Mouse (Mus musculus) liver (tissue): ENCODE data around the gene Hipk3.

Experiments used
- DNase-seq: peaks from one replicate; pipeline ENCODE4 v3.0.0-alpha.2; 2020; ENCODE audit warnings: mixed read lengths

Gene Hipk3

GRCm38 (mm10) chr2:104470536-104470935 lies 23.7 kb downstream of the Hipk3 start:
- no peak for DNase-seq

GRCm38 (mm10) chr2:104468419-104468818 lies 25.8 kb downstream of the Hipk3 start:
- no peak for DNase-seq

GRCm38 (mm10) chr2:104466908-104467616 lies 27.2 kb downstream of the Hipk3 start:
- DNase-seq, result no peak

- no peak for DNase-seq
These were observed 28.4 kb downstream of the Hipk3 start for GRCm38 (mm10) chr2:104465639-104466430.

- DNase-seq, result no peak
These were observed 34.2 kb downstream of the Hipk3 start for GRCm38 (mm10) chr2:104460021-104460420.

GRCm38 (mm10) chr2:104458569-104459332 lies 35.5 kb downstream of the Hipk3 start:
- no peak for DNase-seq

- DNase-seq, result no peak
These were observed 37.1 kb downstream of the Hipk3 start for GRCm38 (mm10) chr2:104457106-104457505.

GRCm38 (mm10) chr2:104450685-104451084 lies 43.6 kb downstream of the Hipk3 start:
- DNase-seq, result no peak

- no peak for DNase-seq
These were observed 45.1 kb downstream of the Hipk3 start for GRCm38 (mm10) chr2:104449191-104449590.

GRCm38 (mm10) chr2:104448201-104448600 lies 46.0 kb downstream of the Hipk3 start:
- DNase-seq, result no peak

GRCm38 (mm10) chr2:104446016-104446415 lies 48.2 kb downstream of the Hipk3 start:
- DNase-seq, result no peak

- DNase-seq, result peak; percentile 51
These were observed 49.5 kb downstream of the Hipk3 start for GRCm38 (mm10) chr2:104444776-104445175.

GRCm38 (mm10) chr2:104442341-104442740 lies 51.9 kb downstream of the Hipk3 start:
- no peak for DNase-seq

GRCm38 (mm10) chr2:104436226-104436625 lies 58.0 kb downstream of the Hipk3 start:
- no peak for DNase-seq

GRCm38 (mm10) chr2:104431067-104431466 lies 63.2 kb downstream of the Hipk3 start:
- DNase-seq, result no peak

GRCm38 (mm10) chr2:104430566-104430965 lies 63.7 kb downstream of the Hipk3 start:
- DNase-seq, result no peak

- DNase-seq, result no peak
These were observed 68.1 kb downstream of the Hipk3 start for GRCm38 (mm10) chr2:104426112-104426511.

GRCm38 (mm10) chr2:104422230-104422629 lies 72.0 kb downstream of the Hipk3 start:
- no peak for DNase-seq

- DNase-seq, result no peak
These were observed 73.4 kb downstream of the Hipk3 start for GRCm38 (mm10) chr2:104420805-104421204.

- DNase-seq, result no peak
These were observed 74.2 kb downstream of the Hipk3 start for GRCm38 (mm10) chr2:104419999-104420398.

- no peak for DNase-seq
These were observed 74.8 kb downstream of the Hipk3 start for GRCm38 (mm10) chr2:104419411-104419810.

GRCm38 (mm10) chr2:104413011-104413410 lies 81.2 kb downstream of the Hipk3 start:
- no peak for DNase-seq

GRCm38 (mm10) chr2:104412496-104412895 lies 81.8 kb downstream of the Hipk3 start:
- no peak for DNase-seq
